Mouse (Mus musculus) heart, embryonic 16.5 days (tissue): ENCODE measurements around the gene Prkn. TPM values are rescaled to one million over a fixed set of nuclear protein-coding genes. Genes with fewer than 3 reads are reported as not detected.

ENCODE experiments used
- ATAC-seq: fragments of 200-750 bp; cut with Nextera tagmentation; replicated peaks from 2 replicates; pipeline ENCODE4 v1.8.0; 2017; ENCODE audit warnings: moderate number of reproducible peaks; ENCODE audit not compliant: insufficient read depth, low FRiP score; ENCODE audit errors: extremely low read depth
- H3K27ac ChIP-seq: fragments of 300-500 bp; sonication (generic); 2 replicates; pipeline ENCODE4 v1.5.1; 2014; ENCODE audit warnings: mild to moderate bottlenecking, low read length, control low read depth, moderate library complexity
- H3K27me3 ChIP-seq: fragments of 300-500 bp; sonication (generic); 2 replicates; pipeline ENCODE4 v1.6.1; 2014; ENCODE audit warnings: low read length, mixed read lengths; ENCODE audit not compliant: control insufficient read depth, insufficient read depth
- H3K36me3 ChIP-seq: fragments of 300-500 bp; sonication (generic); 2 replicates; pipeline ENCODE4 v1.6.1; 2014; ENCODE audit not compliant: control insufficient read depth, insufficient read depth
- H3K4me1 ChIP-seq: fragments of 300-500 bp; sonication (generic); 2 replicates; pipeline ENCODE4 v1.6.1; 2014; ENCODE audit warnings: low read length, mixed read lengths; ENCODE audit not compliant: control insufficient read depth, insufficient read depth
- H3K4me2 ChIP-seq: fragments of 300-500 bp; sonication (generic); 2 replicates; pipeline ENCODE4 v1.6.1; 2014; ENCODE audit warnings: low read depth, mild to moderate bottlenecking, control low read depth, low read length
- H3K4me3 ChIP-seq: fragments of 300-500 bp; sonication (generic); 2 replicates; pipeline ENCODE4 v1.5.1; 2014; ENCODE audit warnings: mild to moderate bottlenecking, control low read depth, low read length
- H3K9ac ChIP-seq: fragments of 300-500 bp; sonication (generic); 2 replicates; pipeline ENCODE4 v1.6.1; 2014; ENCODE audit warnings: low read length, control low read depth
- H3K9me3 ChIP-seq: fragments of 300-500 bp; sonication (generic); replicated peaks from 2 replicates; pipeline ENCODE4 v1.6.1; 2016; ENCODE audit warnings: low read length; ENCODE audit not compliant: control insufficient read depth
- whole genome bisulfite sequencing: fragments of 180-500 bp; shearing (Covaris S2); extraction: QIAGEN DNeasy Blood & Tissue Kit; methylation state at CpG from one replicate; pipeline ENCODE4 v1.1.7; 2014; 5-methylcytosine and 5-hydroxymethylcytosine counted together
- polyA plus RNA-seq: library from polyadenylated mRNA; unstranded; fragments of >200 nt; fragmentation: Nextera tagmentation; extraction: Ambion mirVana; gene quantifications from 2 replicates; pipeline ENCODE4 v1.2.1, GENCODE M21; 2015

Gene Prkn
- 2.4 and 2.5 TPM in 2 replicates for polyA plus RNA-seq

DNA sequence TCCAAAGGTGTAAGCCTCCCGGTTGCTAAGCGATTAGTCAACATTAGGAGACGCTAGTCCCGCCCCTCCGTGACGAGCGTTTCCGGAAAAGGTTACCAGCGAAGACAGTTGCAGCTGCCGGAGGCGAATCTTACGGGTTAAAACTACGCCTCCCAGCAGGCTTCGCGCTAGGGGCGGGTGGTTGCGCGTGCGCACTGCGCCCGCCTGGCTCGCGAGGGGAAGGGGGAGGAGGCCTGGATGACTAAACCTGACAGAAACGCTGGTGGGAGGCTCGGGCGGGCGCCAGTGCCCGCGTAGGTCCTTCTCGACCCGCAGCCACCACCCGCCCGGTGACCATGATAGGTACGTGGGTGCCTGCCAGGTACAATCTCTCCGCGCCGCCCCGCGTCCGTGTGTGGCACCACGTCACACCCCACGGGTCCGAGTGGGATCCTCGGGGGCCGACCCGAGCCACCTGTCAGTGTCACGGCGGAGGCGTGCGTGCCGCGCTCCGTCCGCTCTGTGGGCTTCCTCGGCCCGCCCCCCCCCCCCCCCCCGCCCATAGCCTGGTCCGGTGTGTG is at the start of gene Prkn, which contains the start of gene Pacrg:
Gene Prkn, plus strand, starts transcription at position 237 of the 560 bp plus-strand sequence.
Gene Pacrg, minus strand, starts transcription at position 164 of the 560 bp plus-strand sequence.
- Histone ChIP-seq H3K9ac (peak within 1 kb of the TSS; percentile 80), H3K4me3 (peak within 1 kb of the TSS; percentile 73), H3K27me3 (no peaks in the 10 kb centered on the region), H3K36me3 (no peaks in the 10 kb centered on the region), H3K4me2 (peak within 1 kb of the TSS; percentile 89), H3K9me3 (no peaks in the 10 kb centered on the region), H3K4me1 (peaks cover 3% of the 10 kb centered on the region; the same call in 1 of the 2 replicates), H3K27ac (peak within 1 kb of the TSS; percentile 58; the same call in 1 of the 2 replicates)
- under 1% methylated on average over 57 of the region's 58 CpGs for WGBS
- ATAC-seq: peak; percentile 98

DNA sequence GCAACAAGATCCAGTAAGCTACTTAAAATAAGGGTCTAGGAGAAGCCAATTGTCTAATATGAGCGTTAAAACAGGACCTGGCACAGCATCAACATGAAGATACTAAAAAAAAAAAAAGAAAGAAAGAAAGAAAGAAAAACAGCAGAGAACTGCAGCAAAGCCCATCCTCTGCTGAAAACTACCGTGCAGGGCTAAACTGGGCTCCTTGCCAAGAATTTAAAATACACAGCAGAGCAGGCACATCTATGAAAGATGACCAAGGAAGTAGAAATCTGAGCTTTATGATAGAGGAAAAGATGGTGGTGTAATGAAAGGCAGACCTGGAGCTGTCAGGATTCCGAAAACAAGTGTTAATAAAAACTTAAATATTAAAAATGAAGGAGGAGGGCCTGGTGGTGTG is 48.5 kb upstream of the Prkn start:
- no peak overlapping the region for H3K9ac ChIP-seq
- no peaks in the 10 kb centered on the region for H3K27me3 ChIP-seq
- no peak overlapping the region for H3K27ac ChIP-seq
- H3K9me3 ChIP-seq: no peaks in the 10 kb centered on the region
- H3K4me2 ChIP-seq: no peak overlapping the region
- WGBS: 20% methylated on average over 3 of the region's 3 CpGs
- H3K4me3 ChIP-seq: no peak overlapping the region
- peaks cover 15% of the 10 kb centered on the region for H3K4me1 ChIP-seq
- ATAC-seq: no peak
- no peaks in the 10 kb centered on the region for H3K36me3 ChIP-seq

DNA sequence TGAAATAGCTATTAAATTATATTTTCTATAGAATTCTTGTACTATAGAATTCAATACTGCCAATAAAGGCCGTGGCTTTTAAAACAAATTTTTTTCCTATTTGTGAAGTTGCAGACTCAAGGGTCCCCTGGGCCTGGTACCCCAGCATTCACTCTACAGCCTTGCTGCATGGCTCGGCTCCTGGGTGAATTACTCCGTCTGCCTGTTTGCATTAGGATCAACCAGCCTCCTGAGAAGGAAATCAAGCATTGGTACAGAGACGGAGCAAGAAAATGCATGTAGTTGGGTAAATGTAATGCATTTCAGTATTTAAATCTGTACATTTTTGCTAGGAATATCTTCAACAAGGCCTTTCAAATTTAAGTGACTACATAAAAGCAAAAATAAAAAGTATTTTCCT is 33.5 kb upstream of the Prkn start:
- Histone ChIP-seq H3K36me3 (no peaks in the 10 kb centered on the region), H3K9ac (no peak overlapping the region), H3K27ac (no peak overlapping the region), H3K4me3 (no peak overlapping the region), H3K9me3 (no peaks in the 10 kb centered on the region), H3K27me3 (no peaks in the 10 kb centered on the region), H3K4me2 (no peak overlapping the region), H3K4me1 (no peaks in the 10 kb centered on the region)
- no peak for ATAC-seq
- WGBS: 81% methylated on average over 4 of the region's 4 CpGs

DNA sequence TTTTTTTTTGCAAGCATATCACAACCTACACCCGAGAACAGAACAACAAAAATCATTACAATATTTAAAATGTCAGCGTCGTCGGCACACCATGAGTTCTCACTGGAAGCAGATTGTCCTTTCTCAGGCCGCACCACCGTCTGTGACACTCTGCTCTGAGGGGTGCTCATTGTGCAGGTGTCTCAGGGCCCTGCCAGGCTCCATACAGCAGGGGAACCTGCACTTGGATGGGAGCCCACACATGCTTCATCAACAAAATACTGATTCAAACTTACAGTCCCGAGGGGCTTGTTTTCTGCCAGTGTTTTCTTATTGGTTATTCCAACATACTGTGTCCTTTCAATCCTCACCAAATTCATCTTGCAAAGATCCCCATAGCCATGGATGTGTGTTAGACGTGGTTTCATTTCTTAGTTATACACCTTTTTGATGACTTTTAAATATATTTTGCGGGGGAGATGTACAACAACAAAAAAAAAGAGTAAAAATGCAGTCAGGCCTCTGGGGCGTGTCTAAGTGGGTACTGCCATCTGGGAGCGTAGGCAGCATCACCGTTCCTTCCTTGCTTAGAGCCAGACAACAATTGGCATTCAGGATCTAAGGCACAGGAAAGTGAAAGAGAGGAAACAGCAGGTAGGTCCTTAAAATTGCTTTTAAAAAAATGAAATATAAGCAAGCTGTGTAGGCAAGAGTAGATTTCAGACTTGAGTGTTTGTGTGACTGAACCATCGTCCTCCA is 32.8 kb upstream of the Prkn start:
- no peaks in the 10 kb centered on the region for H3K9me3 ChIP-seq
- no peak overlapping the region for H3K4me3 ChIP-seq
- 82% methylated on average over 13 of the region's 13 CpGs for whole genome bisulfite sequencing
- H3K27me3 ChIP-seq: no peaks in the 10 kb centered on the region
- H3K4me2 ChIP-seq: no peak overlapping the region
- no peak overlapping the region for H3K27ac ChIP-seq
- H3K4me1 ChIP-seq: no peaks in the 10 kb centered on the region
- H3K9ac ChIP-seq: no peak overlapping the region
- H3K36me3 ChIP-seq: no peaks in the 10 kb centered on the region
- ATAC-seq: no peak

DNA sequence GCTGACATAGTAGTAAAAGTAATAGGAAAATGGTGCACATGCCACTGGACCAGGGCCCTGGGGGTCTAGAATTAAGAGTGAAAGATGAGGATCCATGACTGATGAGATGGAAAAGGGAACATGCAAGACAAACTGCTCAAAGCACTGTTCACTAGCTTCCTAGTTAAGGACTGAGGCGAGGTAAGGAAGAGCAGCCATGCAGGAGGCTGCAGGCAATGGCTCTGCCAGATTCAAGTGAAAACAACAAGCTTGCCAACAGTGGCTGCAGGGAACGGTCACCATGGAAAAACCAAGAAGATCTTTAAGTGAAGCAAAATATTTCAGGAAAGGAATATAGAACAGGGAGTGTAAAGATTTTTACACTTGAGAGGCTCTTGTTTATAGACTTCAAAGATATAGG is 31.6 kb upstream of the Prkn start:
- Histone ChIP-seq H3K4me2 (no peak overlapping the region), H3K9me3 (no peaks in the 10 kb centered on the region), H3K9ac (no peak overlapping the region), H3K4me1 (no peaks in the 10 kb centered on the region), H3K27ac (no peak overlapping the region), H3K27me3 (no peaks in the 10 kb centered on the region), H3K36me3 (no peaks in the 10 kb centered on the region), H3K4me3 (no peak overlapping the region)
- 63% methylated on average over 2 of the region's 2 CpGs for WGBS
- ATAC-seq: no peak

DNA sequence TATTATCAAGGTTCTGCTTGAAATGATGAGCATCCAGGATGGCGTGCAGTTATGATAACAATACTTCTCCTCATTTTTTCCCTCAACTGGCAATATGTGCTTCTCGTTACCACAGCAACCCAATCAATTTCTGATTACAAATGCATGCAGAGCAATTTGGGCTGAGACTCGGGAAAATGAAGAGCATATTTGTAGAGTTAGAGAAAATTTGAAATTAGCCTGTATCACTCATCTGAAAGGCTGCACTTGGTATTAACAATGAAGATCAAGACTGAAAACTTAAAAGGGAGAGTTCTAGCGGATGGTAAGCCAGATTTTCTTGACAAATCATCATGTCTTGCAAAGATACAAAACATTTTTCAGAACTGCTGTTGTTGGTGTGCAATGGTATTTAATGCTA is 21.2 kb upstream of the Prkn start:
- no peak for ATAC-seq
- Histone ChIP-seq H3K27me3 (no peaks in the 10 kb centered on the region), H3K4me2 (no peak overlapping the region), H3K36me3 (no peaks in the 10 kb centered on the region), H3K4me1 (no peaks in the 10 kb centered on the region), H3K4me3 (no peak overlapping the region), H3K27ac (no peak overlapping the region), H3K9ac (no peak overlapping the region), H3K9me3 (no peaks in the 10 kb centered on the region)
- WGBS: 75% methylated on average over 4 of the region's 4 CpGs

DNA sequence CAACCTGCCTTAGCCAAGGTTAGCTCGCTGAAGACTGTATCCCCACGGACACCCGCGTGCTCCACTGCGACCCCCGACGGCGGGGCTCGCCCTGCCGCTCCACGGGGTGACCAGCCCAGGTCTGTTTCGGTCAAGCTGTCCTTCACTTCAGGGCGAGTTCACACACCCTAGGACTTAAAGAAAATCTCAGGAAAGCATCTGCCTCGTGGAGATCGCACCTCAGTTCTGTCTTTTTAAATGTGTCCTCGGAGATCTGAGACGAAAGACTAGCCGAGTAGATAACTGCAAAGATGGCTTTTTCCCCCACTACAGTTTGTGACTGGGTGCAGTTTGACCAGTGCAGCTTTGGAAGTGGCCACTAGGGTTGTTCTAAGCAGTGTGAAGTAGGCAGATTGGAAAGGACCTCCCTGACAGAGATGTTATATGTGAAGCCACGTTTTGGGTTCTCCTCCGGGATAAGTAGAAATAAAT is 582 bp downstream of the Prkn start:
- ATAC-seq: peak; percentile 34
- Histone ChIP-seq H3K4me2 (peak overlapping the region; percentile 89), H3K9me3 (no peaks in the 10 kb centered on the region), H3K36me3 (no peaks in the 10 kb centered on the region), H3K27ac (no peak overlapping the region; the same call in 1 of the 2 replicates), H3K4me1 (peaks cover 3% of the 10 kb centered on the region; the same call in 1 of the 2 replicates), H3K4me3 (peak overlapping the region; percentile 73), H3K27me3 (no peaks in the 10 kb centered on the region), H3K9ac (peak overlapping the region; percentile 80)
- 2% methylated on average over 20 of the region's 20 CpGs for WGBS

DNA sequence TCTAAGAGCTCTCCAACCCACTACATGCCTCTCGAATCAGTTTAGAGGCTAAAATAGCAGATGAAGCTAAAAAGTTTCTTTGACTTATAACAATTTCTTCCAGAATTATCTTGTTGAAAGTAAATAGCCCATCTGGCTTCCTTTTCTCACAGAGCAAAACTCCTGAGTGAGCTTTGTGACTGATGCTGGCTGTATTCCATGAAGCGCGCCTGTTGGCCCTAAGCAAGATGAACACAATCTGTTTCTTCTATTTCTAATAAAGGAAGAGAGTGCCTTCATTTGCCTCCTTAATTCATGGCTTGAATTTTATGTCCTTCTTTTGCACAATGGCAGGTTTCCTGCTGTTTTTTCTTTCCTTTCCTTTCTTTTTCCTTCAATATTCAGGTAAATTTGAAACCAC is 14.0 kb downstream of the Prkn start:
- Histone ChIP-seq H3K27me3 (no peaks in the 10 kb centered on the region), H3K4me1 (no peaks in the 10 kb centered on the region), H3K27ac (no peak overlapping the region), H3K9ac (no peak overlapping the region), H3K36me3 (no peaks in the 10 kb centered on the region), H3K4me3 (no peak overlapping the region), H3K4me2 (no peak overlapping the region), H3K9me3 (no peaks in the 10 kb centered on the region)
- 86% methylated on average over 3 of the region's 3 CpGs for WGBS
- ATAC-seq: no peak
